ENCODE assay signal across 8 mouse cellular contexts in the genomic region with DNA sequence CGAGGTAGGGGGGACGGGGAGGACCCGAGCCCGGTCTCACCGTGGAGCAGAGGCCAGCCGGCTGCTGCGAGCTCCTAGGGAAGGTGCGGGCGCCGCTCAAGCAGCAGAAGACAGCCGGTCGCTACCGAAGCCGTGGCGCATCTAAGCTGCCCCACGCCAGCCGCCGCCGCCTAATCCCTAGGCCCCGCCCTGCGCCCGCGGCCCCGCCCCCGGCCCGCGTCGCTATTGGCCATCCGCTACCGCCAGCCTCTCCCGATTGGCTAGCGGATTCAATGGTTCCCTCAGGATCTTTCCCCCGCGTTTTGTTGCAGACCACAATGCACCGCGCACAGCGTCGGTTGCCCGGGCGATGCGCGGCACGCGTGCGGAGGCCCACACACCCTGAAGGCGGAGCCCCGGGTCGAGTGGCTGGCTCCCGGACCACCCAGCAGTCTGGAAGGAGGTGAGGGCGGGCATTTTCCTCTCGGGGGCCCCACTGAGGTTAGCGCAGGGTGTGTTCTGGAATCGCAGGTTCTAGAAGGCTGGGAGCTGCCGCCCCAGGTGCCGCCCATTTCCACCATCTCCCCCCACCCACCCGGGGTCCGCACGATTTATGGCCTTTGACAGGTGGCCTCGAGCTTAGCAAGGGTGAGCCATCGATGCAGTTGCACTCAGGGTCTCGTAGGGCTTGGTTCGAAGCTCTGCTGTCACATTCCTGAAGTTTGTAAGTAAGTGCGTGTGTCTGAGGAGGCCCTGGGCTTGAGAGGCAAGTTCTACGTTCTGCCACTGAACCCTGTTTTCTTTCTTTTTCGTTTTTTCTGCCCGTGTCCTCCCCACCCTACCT. TPM values are rescaled to one million over a fixed set of nuclear protein-coding genes. Genes with fewer than 3 reads are reported as not detected.
DNase-seq lines count a peak whose midpoint lies in the region; ATAC-seq and TF ChIP-seq lines count a peak whose summit lies in the region.

A gene (minus strand): TSS at position 208 of the 823 bp plus-strand sequence.

- H3K4me1 ChIP-seq in hindbrain, embryonic 10.5 days (replicated peaks): peaks cover 33% of the 10 kb centered on the region
- H3K4me1 ChIP-seq in lung, postnatal 0 days (ENCODE audit: insufficient read depth, low read depth, low read length): no peaks in the 10 kb centered on the region

- peak; percentile 38 for TF ChIP-seq CTCF in lung, postnatal 0 days (IDR thresholded peaks at IDR 0.05)

- H3K9me3 ChIP-seq in hindbrain, embryonic 10.5 days: no peaks in the 10 kb centered on the region
- H3K9me3 ChIP-seq in lung, postnatal 0 days (ENCODE audit: low read length): no peaks in the 10 kb centered on the region

- H3K9ac ChIP-seq in lung, postnatal 0 days (replicated peaks; ENCODE audit: low read depth): peak within 1 kb of the TSS; percentile 66

- peak; percentile 91 for DNase-seq in MEL-GATA-1-ER (ENCODE audit: extremely low read depth, low read depth)
- DNase-seq in cerebellum, adult 8-10 months: peak; percentile 100
- DNase-seq in hindbrain, embryonic 10.5 days (ENCODE audit: low spot score): peak; percentile 100
- peak; percentile 98 for DNase-seq in layer of hippocampus, adult 9-11 months
- peak; percentile 97 for DNase-seq in lung, postnatal 0 days (ENCODE audit: low spot score)
- peak; percentile 100 for DNase-seq in ovary, postnatal 14 days (ENCODE audit: low spot score)
- peak; percentile 99 for DNase-seq in thymus, postnatal 14 days

- H3K27me3 ChIP-seq in hindbrain, embryonic 10.5 days (ENCODE audit: insufficient read depth, poor library complexity, severe bottlenecking): peaks cover 16% of the 10 kb centered on the region; the same call in 1 of the 2 replicates
- no peaks in the 10 kb centered on the region for H3K27me3 ChIP-seq in lung, postnatal 0 days (replicated peaks; ENCODE audit: insufficient read depth, low read length)

- H3K27ac ChIP-seq in hindbrain, embryonic 10.5 days: peak within 1 kb of the TSS; percentile 95
- peak within 1 kb of the TSS; percentile 90 for H3K27ac ChIP-seq in lung, postnatal 0 days (ENCODE audit: low read length)

- under 1% methylated on average over 66 of the region's 66 CpGs for WGBS in hindbrain, embryonic 10.5 days
- under 1% methylated on average over 64 of the region's 66 CpGs for WGBS in lung, postnatal 0 days

- peak within 1 kb of the TSS; percentile 65 for H3K4me2 ChIP-seq in lung, postnatal 0 days (replicated peaks; ENCODE audit: low read depth, low read length)

- peak within 1 kb of the TSS; percentile 86 for H3K4me3 ChIP-seq in hindbrain, embryonic 10.5 days
- H3K4me3 ChIP-seq in lung, postnatal 0 days (ENCODE audit: low read depth, low read length): peak within 1 kb of the TSS; percentile 82

- peaks cover 37% of the 10 kb centered on the region for H3K36me3 ChIP-seq in hindbrain, embryonic 10.5 days
- H3K36me3 ChIP-seq in lung, postnatal 0 days (ENCODE audit: insufficient read depth, low read length): 0 out of 2 replicates have a peak, but pooled peaks cover 10% of the 10 kb centered on the region

- peak; percentile 83 for ATAC-seq in frontal cortex, adult (ENCODE audit: low TSS enrichment)
- peak; percentile 98 for ATAC-seq in lung, postnatal 0 days

- no peak for TF ChIP-seq EP300 in lung, postnatal 0 days (IDR thresholded peaks at IDR 0.05)

RNA-seq across cellular contexts. Expression of the gene that starts here (rescaled TPM):
- polyA plus RNA-seq in hindbrain, embryonic 10.5 days (2016; fragmentation: Nextera tagmentation; extraction: Ambion mirVana): 1,684 and 1,740 TPM in 2 replicates
- 1,317 and 1,524 TPM in 2 replicates for polyA plus RNA-seq in lung, postnatal 0 days (2015; fragmentation: Nextera tagmentation; extraction: Ambion mirVana)

Comparison
In these comparisons a context has a peak if more than half of its experiments do, and no peak if none do; other contexts are left out.
1. Peak in every context shown above with its lines: DNase-seq, ATAC-seq, H3K4me3 ChIP-seq and H3K27ac ChIP-seq.